Mouse (Mus musculus) bone marrow, adult 2 months (tissue): ENCODE measurements around the gene Gm43191.

Experiments used
- CTCF ChIP-seq: fragments of 200-500 bp; IDR thresholded peaks from 2 replicates; pipeline ENCODE4 v1.5.1; 2011; ENCODE audit warnings: low read length, control low read depth; ENCODE audit not compliant: control insufficient read depth, insufficient read depth
- POLR2A ChIP-seq: fragments of 200-500 bp; IDR thresholded peaks from 2 replicates; pipeline ENCODE4 v1.6.1; 2011; ENCODE audit warnings: low read depth, mild to moderate bottlenecking, control low read depth, low read length, borderline replicate concordance; ENCODE audit not compliant: control insufficient read depth

DNA sequence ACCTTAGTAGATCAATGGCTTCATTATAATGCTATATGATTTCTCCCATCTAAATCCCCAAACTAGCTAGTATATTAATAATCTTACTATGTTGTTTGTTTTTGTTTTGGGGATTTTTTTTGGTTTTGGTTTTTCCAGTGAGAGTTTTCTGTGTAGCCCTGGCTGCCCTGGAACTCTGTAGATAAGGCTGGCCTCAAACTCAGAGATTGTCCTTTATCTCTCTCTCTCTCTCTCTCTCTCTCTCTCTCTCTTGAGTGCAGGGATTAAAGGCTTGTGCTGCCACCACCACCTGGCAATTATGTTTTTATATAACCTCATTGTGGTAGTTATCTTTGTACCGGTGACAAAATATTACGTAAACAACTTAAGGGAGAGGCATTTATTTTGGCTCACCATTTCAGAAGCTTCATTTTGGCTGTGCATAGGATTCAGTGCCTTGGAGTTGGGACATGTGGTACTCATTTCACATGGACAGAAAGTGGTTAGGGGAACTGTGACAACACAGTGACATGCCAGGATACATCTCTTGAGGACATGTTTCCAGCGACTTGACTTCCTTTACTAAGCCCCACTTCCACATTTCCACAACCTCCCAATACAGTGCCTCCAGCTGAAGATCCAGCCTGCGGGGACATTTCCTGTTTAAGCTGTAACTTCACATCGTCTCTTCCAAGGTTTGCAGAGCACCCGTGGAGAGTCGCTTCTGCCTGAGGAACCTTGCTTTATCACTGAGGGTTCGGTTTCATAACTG, 65.6 kb downstream of the Gm43191 start:
- TF ChIP-seq POLR2A (no peak), CTCF (no peak)
